Mouse (Mus musculus) 3T3-L1 (cell line): ENCODE results near the gene Gm5168.
"Not testable (repeated sequence)": the region's sequence is repeated elsewhere in the genome, so short reads cannot be mapped to it uniquely, and the experiment has no call there.

Experiments used
- DNase-seq: peaks from one replicate; pipeline ENCODE4 v3.0.0-alpha.2; 2015; ENCODE audit warnings: low read depth, low spot score

The Gm5168 gene

GRCm38 (mm10) chrX:26050941-26051340 lies at the start of gene Gm5168:
Gene Gm5168 (minus strand): TSS chrX:26051041.
- not testable (repeated sequence) for DNase-seq
